Mouse (Mus musculus): ENCODE data around the gene Tmub1. TPM values are rescaled to one million over a fixed set of nuclear protein-coding genes. Genes with fewer than 3 reads are reported as not detected.
A peak's percentile ranks its signal among the peaks of the same experiment; 100 is the strongest.

Tmub1 gene
- polyA plus RNA-seq, 1 experiment, result 135 TPM

DNA sequence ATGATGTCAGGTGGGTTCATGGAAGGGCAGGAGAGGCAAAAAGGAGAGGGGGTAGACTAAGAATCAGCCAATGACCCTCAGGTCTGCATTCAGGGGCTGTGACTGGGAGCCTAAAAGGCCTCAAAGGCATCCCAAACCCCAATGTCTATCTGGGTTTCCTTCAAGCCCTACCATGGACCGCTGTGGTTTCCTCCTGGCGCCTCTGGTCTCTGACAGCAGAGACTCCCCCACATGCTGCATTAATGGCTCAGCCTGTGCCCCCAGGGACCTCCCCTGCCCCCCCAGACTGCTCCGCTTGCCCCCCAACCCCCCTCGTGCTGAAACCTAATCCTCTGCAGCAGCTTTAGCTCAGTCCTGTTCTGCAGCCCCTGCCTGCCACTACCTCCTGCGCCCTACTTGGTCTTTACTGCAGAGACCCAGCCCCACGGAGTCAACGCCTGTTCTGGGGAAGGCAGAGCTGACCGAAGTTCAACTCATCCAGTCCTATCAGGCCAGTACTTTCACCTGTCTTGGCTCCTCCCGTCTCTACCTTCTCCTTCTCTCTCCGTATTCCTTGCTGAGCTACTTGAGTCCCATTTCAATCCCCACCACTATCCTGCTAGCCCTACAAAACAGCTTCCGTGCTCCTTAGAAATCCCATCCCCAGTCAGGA lies 34.5 kb downstream of the Tmub1 start, which contains the start of gene Asic3:
Gene Asic3 (plus strand): TSS at position 351 of the 652 bp plus-strand sequence.
- Histone ChIP-seq H3K36me3 (ENCODE audit: control insufficient read depth, insufficient read depth, low read length) (peaks cover 9% of the 10 kb centered on the region), H3K4me1 (ENCODE audit: control insufficient read depth, insufficient read depth, insufficient read length, low read length) (peaks cover 16% of the 10 kb centered on the region), H3K27ac (ENCODE audit: insufficient read depth, low read depth, low read length) (no peak within 1 kb of the TSS), H3K27me3 (ENCODE audit: control insufficient read depth, insufficient read depth, low read length) (no peaks in the 10 kb centered on the region), H3K4me3 (ENCODE audit: low read depth, low read length) (peak within 1 kb of the TSS; percentile 16; the same call in 1 of the 2 replicates)
- WGBS, result 26% methylated on average over 11 of the region's 11 CpGs
- no peak for TF ChIP-seq POLR2A (IDR thresholded peaks at IDR 0.05; ENCODE audit: low read depth, low read length)
- no peak for TF ChIP-seq CTCF (IDR thresholded peaks at IDR 0.05; ENCODE audit: extremely low read depth, insufficient read length, insufficient replicate concordance, low read depth, low read length)

DNA sequence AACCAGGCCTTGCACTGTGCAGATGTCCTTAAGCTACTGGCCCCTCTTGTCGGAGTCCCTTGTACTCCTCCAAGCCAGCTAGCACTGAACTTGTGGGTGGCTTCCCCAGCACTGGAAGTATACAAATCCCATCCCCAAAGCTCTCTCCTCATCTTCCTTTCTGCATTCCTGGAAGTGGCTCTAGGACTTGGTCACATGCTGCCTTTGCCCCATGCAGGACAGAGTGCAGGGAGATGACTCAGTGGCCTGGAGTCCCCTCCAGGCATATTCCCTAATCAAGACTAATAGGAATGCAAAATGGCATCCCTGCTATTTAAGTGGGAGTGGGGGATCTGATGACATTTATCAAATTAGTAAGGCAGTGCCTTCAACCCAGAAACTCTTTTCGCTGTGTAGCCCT lies 35.6 kb downstream of the Tmub1 start:
- TF ChIP-seq CTCF (IDR thresholded peaks at IDR 0.05; ENCODE audit: extremely low read depth, insufficient read length, insufficient replicate concordance, low read depth, low read length), result no peak
- no peak for TF ChIP-seq POLR2A (IDR thresholded peaks at IDR 0.05; ENCODE audit: low read depth, low read length)
- H3K36me3 ChIP-seq (ENCODE audit: control insufficient read depth, insufficient read depth, low read length), result peaks cover 13% of the 10 kb centered on the region
- H3K27me3 ChIP-seq (ENCODE audit: control insufficient read depth, insufficient read depth, low read length), result no peaks in the 10 kb centered on the region
- no peak overlapping the region for H3K27ac ChIP-seq (ENCODE audit: insufficient read depth, low read depth, low read length)
- 85% methylated on average over 2 of the region's 2 CpGs for WGBS
- peaks cover 16% of the 10 kb centered on the region for H3K4me1 ChIP-seq (ENCODE audit: control insufficient read depth, insufficient read depth, insufficient read length, low read length)
- no peak overlapping the region for H3K4me3 ChIP-seq (ENCODE audit: low read depth, low read length)

DNA sequence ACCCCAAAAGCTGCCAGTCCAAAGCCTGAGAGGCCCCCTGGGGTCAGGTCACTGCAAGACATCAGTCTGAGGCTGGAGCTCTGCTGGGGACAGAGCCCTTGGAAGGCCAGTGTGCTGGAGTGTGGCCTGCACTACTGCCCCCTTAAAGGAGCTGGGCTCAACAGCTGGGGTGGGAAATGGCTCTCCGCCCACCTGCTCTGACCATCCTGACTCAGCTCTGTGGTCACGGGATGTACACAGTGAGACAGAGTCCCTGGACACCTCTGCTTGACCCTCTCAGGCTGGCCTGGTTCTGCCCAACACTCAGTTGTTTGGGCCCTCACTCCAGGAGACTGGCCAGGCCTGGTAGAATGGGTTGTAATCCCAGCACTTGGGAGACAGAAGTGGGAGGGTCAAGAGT lies 38.2 kb downstream of the Tmub1 start:
- Histone ChIP-seq H3K27ac (ENCODE audit: insufficient read depth, low read depth, low read length) (no peak overlapping the region), H3K4me3 (ENCODE audit: low read depth, low read length) (no peak overlapping the region), H3K36me3 (ENCODE audit: control insufficient read depth, insufficient read depth, low read length) (peaks cover 13% of the 10 kb centered on the region), H3K27me3 (ENCODE audit: control insufficient read depth, insufficient read depth, low read length) (no peaks in the 10 kb centered on the region), H3K4me1 (ENCODE audit: control insufficient read depth, insufficient read depth, insufficient read length, low read length) (peaks cover 12% of the 10 kb centered on the region)
- TF ChIP-seq CTCF (IDR thresholded peaks at IDR 0.05; ENCODE audit: extremely low read depth, insufficient read length, insufficient replicate concordance, low read depth, low read length) (no peak), POLR2A (IDR thresholded peaks at IDR 0.05; ENCODE audit: low read depth, low read length) (no peak)
- 89% methylated on average over 2 of the region's 2 CpGs for WGBS

DNA sequence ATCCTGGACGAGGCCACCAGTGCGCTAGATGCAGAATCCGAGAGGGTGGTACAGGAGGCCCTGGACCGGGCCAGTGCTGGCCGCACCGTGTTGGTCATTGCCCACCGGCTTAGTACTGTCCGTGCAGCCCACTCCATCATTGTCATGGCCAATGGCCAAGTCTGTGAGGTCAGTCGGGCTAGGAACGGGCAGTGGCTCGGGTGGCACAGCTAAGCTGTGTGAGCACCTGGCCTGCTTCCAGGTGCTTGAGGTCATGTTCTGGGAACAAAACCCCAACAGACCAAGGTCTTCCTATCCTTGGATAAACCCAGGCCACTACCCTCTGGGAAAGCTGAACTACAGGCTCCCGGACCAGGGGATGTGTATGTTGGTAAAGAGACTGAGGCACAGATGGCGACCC lies 39.0 kb downstream of the Tmub1 start:
- Histone ChIP-seq H3K36me3 (ENCODE audit: control insufficient read depth, insufficient read depth, low read length) (peaks cover 15% of the 10 kb centered on the region), H3K4me1 (ENCODE audit: control insufficient read depth, insufficient read depth, insufficient read length, low read length) (peaks cover 5% of the 10 kb centered on the region), H3K4me3 (ENCODE audit: low read depth, low read length) (no peak overlapping the region), H3K27me3 (ENCODE audit: control insufficient read depth, insufficient read depth, low read length) (no peaks in the 10 kb centered on the region), H3K27ac (ENCODE audit: insufficient read depth, low read depth, low read length) (no peak overlapping the region)
- TF ChIP-seq CTCF (IDR thresholded peaks at IDR 0.05; ENCODE audit: extremely low read depth, insufficient read length, insufficient replicate concordance, low read depth, low read length) (no peak), POLR2A (IDR thresholded peaks at IDR 0.05; ENCODE audit: low read depth, low read length) (no peak)
- WGBS, result 82% methylated on average over 13 of the region's 13 CpGs

DNA sequence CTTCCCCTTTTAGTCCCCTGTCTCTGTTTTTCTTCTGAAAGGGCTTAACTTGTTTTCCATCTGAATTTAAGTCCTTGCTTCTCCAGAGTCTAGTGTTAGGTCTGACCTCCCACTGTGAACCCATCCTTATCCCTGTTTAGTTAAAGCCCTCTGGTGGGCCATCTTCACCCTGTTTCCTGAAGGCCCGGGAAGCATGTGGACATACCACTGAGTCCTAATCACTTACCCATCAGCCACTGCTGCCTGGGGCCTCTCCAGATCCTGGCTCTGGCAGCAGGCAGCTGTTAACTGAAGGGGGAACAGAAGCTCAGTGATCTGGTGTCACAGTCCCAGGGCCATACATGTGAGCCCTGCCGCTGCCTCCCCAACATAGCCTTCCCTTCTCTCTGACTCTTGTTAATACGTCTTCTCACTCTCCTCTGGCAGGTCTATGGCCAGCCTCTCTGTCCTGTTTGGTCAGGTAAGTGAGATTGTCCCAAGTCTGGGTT lies 42.2 kb downstream of the Tmub1 start:
- WGBS, result 79% methylated on average over 3 of the region's 3 CpGs
- H3K4me1 ChIP-seq (ENCODE audit: control insufficient read depth, insufficient read depth, insufficient read length, low read length), result no peaks in the 10 kb centered on the region
- TF ChIP-seq CTCF (IDR thresholded peaks at IDR 0.05; ENCODE audit: extremely low read depth, insufficient read length, insufficient replicate concordance, low read depth, low read length), result no peak
- TF ChIP-seq POLR2A (IDR thresholded peaks at IDR 0.05; ENCODE audit: low read depth, low read length), result no peak
- no peaks in the 10 kb centered on the region for H3K27me3 ChIP-seq (ENCODE audit: control insufficient read depth, insufficient read depth, low read length)
- no peak overlapping the region for H3K4me3 ChIP-seq (ENCODE audit: low read depth, low read length)
- no peak overlapping the region for H3K27ac ChIP-seq (ENCODE audit: insufficient read depth, low read depth, low read length)
- H3K36me3 ChIP-seq (ENCODE audit: control insufficient read depth, insufficient read depth, low read length), result peaks cover 36% of the 10 kb centered on the region

DNA sequence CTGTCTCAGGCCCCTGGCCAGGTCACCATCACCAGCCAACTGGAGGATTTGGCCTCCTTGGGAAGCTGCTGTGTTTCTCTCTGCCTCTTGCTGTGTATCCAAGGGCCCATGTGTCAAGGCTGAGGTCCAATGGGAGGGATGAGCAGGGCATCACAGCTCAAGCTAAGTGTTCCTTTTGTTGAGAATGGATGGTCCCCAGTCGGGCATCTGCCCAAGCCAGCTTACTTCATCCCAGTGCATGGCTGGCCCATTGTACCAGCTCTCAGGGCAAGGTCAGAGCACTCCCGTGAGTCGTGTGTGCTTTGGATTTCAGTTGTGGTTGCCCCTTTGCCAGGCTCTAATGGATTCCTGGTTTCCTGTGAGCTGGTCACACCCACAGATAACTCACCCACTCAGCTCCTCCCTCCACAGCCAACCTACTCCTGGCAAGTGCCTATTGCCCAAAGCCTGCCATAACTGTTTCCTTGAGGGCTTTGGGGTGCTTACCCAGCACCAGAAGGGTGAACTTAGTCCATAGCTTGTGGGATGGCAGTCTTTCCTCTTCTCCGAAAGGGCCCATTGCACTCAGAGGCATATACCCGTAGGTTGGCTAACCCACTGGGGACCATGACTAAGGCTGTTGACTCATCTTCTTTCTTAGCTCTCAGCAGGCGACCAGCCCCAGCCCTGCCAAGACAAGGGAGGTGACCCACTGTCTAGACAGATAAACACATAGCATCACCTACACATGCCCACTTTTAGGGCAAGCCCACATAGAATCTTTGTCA lies 42.9 kb downstream of the Tmub1 start:
- Histone ChIP-seq H3K4me1 (ENCODE audit: control insufficient read depth, insufficient read depth, insufficient read length, low read length) (no peaks in the 10 kb centered on the region), H3K27me3 (ENCODE audit: control insufficient read depth, insufficient read depth, low read length) (no peaks in the 10 kb centered on the region), H3K27ac (ENCODE audit: insufficient read depth, low read depth, low read length) (no peak overlapping the region), H3K36me3 (ENCODE audit: control insufficient read depth, insufficient read depth, low read length) (peaks cover 40% of the 10 kb centered on the region), H3K4me3 (ENCODE audit: low read depth, low read length) (no peak overlapping the region)
- WGBS, result 75% methylated on average over 6 of the region's 6 CpGs
- TF ChIP-seq CTCF (IDR thresholded peaks at IDR 0.05; ENCODE audit: extremely low read depth, insufficient read length, insufficient replicate concordance, low read depth, low read length) (no peak), POLR2A (IDR thresholded peaks at IDR 0.05; ENCODE audit: low read depth, low read length) (no peak)

DNA sequence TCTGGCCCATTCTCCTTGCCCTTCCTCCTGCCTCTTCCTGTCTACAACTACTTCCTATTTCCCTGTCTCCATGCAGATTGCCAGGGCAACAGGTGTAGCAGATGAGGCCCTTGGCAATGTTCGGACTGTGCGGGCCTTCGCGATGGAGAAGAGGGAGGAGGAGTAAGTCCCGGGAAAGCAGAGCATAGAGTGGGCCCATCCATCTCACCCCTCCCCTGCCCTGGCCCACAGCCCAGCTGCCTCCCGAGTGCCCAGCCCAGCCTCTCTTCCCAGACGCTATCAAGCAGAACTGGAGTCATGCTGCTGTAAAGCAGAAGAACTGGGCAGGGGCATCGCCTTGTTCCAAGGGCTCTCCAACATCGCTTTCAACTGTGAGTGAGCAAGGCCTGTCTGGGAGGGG lies 45.7 kb downstream of the Tmub1 start:
- 73% methylated on average over 9 of the region's 9 CpGs for WGBS
- no peaks in the 10 kb centered on the region for H3K4me1 ChIP-seq (ENCODE audit: control insufficient read depth, insufficient read depth, insufficient read length, low read length)
- TF ChIP-seq POLR2A (IDR thresholded peaks at IDR 0.05; ENCODE audit: low read depth, low read length) (no peak), CTCF (IDR thresholded peaks at IDR 0.05; ENCODE audit: extremely low read depth, insufficient read length, insufficient replicate concordance, low read depth, low read length) (no peak)
- no peak overlapping the region for H3K27ac ChIP-seq (ENCODE audit: insufficient read depth, low read depth, low read length)
- no peak overlapping the region for H3K4me3 ChIP-seq (ENCODE audit: low read depth, low read length)
- peaks cover 27% of the 10 kb centered on the region for H3K36me3 ChIP-seq (ENCODE audit: control insufficient read depth, insufficient read depth, low read length)
- no peaks in the 10 kb centered on the region for H3K27me3 ChIP-seq (ENCODE audit: control insufficient read depth, insufficient read depth, low read length)

All from small intestine, adult 2 months (tissue).